Comparison of ENCODE assay signal across 21 mouse cellular contexts in the genomic region with DNA sequence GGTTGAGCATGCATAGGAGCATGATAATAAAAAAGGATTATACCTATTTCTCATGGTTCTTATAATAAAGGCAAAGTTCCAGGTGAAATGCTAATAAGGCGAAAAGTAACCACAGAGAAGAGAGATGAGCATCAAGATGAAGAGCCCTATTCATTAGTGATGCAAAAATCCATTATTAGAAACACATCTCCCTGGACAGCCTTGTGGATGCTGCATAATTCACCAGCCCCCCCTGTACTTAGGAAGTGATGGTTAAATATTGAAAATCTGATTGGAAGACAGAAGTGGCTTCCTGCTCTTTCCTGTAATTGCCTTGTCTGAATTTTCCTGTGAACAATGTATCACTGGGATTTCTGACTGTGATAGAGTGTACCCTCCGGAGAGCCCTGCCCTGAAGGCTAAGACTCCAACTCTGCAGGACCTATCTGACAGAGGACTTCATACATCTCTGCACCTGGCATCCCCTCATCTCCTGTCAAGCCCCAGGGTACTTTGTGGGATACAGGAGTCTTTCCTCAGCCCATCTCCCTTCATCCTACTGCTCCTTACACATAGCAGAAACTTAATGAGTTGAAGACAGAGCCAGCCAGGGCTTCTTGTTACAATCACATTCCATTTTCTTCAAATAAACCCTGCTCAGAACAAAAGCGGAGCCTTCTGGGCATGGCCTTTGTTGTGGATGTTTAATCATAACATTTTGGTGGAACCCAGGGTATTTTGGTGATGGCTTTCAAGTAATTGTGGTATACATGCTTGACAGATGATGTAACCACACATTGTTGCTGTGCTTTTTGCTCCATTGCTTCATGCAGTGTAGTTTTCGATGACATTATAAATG.
DNase-seq lines count a peak whose midpoint lies in the region; ATAC-seq and TF ChIP-seq lines count a peak whose summit lies in the region.
"Had no signal": no experiment of that assay in that cellular context is flagged by ENCODE, and none has a peak within 500 bp of the region (broad histone marks: within the 10 kb centered on the region; RNA-seq: fewer than 3 reads in every experiment).

No protein-coding gene starts in this region.

- TF ChIP-seq CTCF in brain, embryonic 14.5 days (IDR thresholded peaks at IDR 0.05; ENCODE audit: borderline replicate concordance, extremely low read depth, insufficient read depth, insufficient read length) = no peak

- no peak overlapping the region for H3K27ac ChIP-seq in neural tube, embryonic 12.5 days
- H3K27ac ChIP-seq in neural tube, embryonic 15.5 days (replicated peaks) = no peak overlapping the region
- no peak overlapping the region for H3K27ac ChIP-seq in hindbrain, embryonic 16.5 days (ENCODE audit: low read depth, low read length)
- H3K27ac ChIP-seq: embryonic facial prominence, embryonic 13.5 days; forebrain, embryonic 15.5 days; limb, embryonic 12.5 days; midbrain, embryonic 12.5 days had no signal

- H3K4me3 ChIP-seq in neural tube, embryonic 12.5 days = no peak overlapping the region
- no peak overlapping the region for H3K4me3 ChIP-seq in neural tube, embryonic 15.5 days (replicated peaks)
- no peak overlapping the region for H3K4me3 ChIP-seq in hindbrain, embryonic 16.5 days (ENCODE audit: low read length)
- H3K4me3 ChIP-seq: embryonic facial prominence, embryonic 13.5 days; forebrain, embryonic 15.5 days; limb, embryonic 12.5 days; midbrain, embryonic 12.5 days had no signal

- H3K4me1 ChIP-seq in neural tube, embryonic 12.5 days = no peaks in the 10 kb centered on the region
- H3K4me1 ChIP-seq in neural tube, embryonic 15.5 days = no peaks in the 10 kb centered on the region
- no peaks in the 10 kb centered on the region for H3K4me1 ChIP-seq in hindbrain, embryonic 16.5 days (ENCODE audit: control insufficient read depth, insufficient read depth, low read depth, low read length)
- H3K4me1 ChIP-seq: forebrain, embryonic 15.5 days; limb, embryonic 12.5 days; midbrain, embryonic 12.5 days had no signal

- H3K9me3 ChIP-seq in neural tube, embryonic 12.5 days = no peaks in the 10 kb centered on the region
- H3K9me3 ChIP-seq in neural tube, embryonic 15.5 days (replicated peaks) = no peaks in the 10 kb centered on the region
- no peaks in the 10 kb centered on the region for H3K9me3 ChIP-seq in hindbrain, embryonic 16.5 days (ENCODE audit: control insufficient read depth, low read length)
- H3K9me3 ChIP-seq: embryonic facial prominence, embryonic 13.5 days; forebrain, embryonic 15.5 days; limb, embryonic 12.5 days; midbrain, embryonic 12.5 days had no signal

- peak; percentile 34 for DNase-seq in brain, embryonic 14.5 days (ENCODE audit: low read depth)
- peak; percentile 48 for DNase-seq in retina, embryonic 14.5 days (ENCODE audit: low spot score)
- DNase-seq in spleen, adult 18-20 months = no peak
- DNase-seq in ovary, postnatal 36 days (ENCODE audit: low spot score) = no peak
- DNase-seq: adrenal gland, postnatal 36 days; cerebellum, adult 11 months; cerebellum, postnatal 10 days; kidney, postnatal 25 days; liver, postnatal 0 days had no signal

- WGBS in neural tube, embryonic 12.5 days = 83% methylated on average over 4 of the region's 4 CpGs
- 87% methylated on average over 4 of the region's 4 CpGs for WGBS in neural tube, embryonic 15.5 days
- WGBS in hindbrain, embryonic 16.5 days = 81% methylated on average over 4 of the region's 4 CpGs

- H3K27me3 ChIP-seq in neural tube, embryonic 12.5 days (replicated peaks) = no peaks in the 10 kb centered on the region
- H3K27me3 ChIP-seq in neural tube, embryonic 15.5 days (replicated peaks) = no peaks in the 10 kb centered on the region
- no peaks in the 10 kb centered on the region for H3K27me3 ChIP-seq in hindbrain, embryonic 16.5 days (replicated peaks; ENCODE audit: control insufficient read depth, insufficient read depth, low read length)
- H3K27me3 ChIP-seq: embryonic facial prominence, embryonic 13.5 days; forebrain, embryonic 15.5 days; limb, embryonic 12.5 days; midbrain, embryonic 12.5 days had no signal

- no peaks in the 10 kb centered on the region for H3K36me3 ChIP-seq in neural tube, embryonic 12.5 days
- H3K36me3 ChIP-seq in neural tube, embryonic 15.5 days = no peaks in the 10 kb centered on the region
- H3K36me3 ChIP-seq in hindbrain, embryonic 16.5 days (ENCODE audit: control insufficient read depth, insufficient read depth, low read length) = no peaks in the 10 kb centered on the region
- H3K36me3 ChIP-seq: embryonic facial prominence, embryonic 13.5 days; forebrain, embryonic 15.5 days; limb, embryonic 12.5 days; midbrain, embryonic 12.5 days had no signal

- no peak overlapping the region for H3K4me2 ChIP-seq in neural tube, embryonic 12.5 days (replicated peaks)
- no peak overlapping the region for H3K4me2 ChIP-seq in neural tube, embryonic 15.5 days
- H3K4me2 ChIP-seq in hindbrain, embryonic 16.5 days (ENCODE audit: low read length) = no peak overlapping the region
- H3K4me2 ChIP-seq: embryonic facial prominence, embryonic 13.5 days; forebrain, embryonic 15.5 days; heart, embryonic 11.5 days; limb, embryonic 12.5 days; liver, embryonic 11.5 days; midbrain, embryonic 12.5 days had no signal

- 0 out of 2 replicates have a peak, but pooled peaks have one; percentile 41 for ATAC-seq in neural tube, embryonic 12.5 days (ENCODE audit: low FRiP score, low read depth)
- ATAC-seq in neural tube, embryonic 15.5 days (ENCODE audit: low FRiP score) = no peak
- ATAC-seq in hindbrain, embryonic 16.5 days = peak; percentile 70; the same call in 1 of the 2 replicates
- ATAC-seq in erythroblast, adult 5-6 weeks (replicated peaks; ENCODE audit: low FRiP score, poor library complexity, severe bottlenecking) = no peak
- ATAC-seq: forebrain, embryonic 15.5 days; intestine, embryonic 16.5 days; liver, postnatal 0 days; lung, postnatal 0 days had no signal

- TF ChIP-seq POLR2A in brain, embryonic 14.5 days (IDR thresholded peaks at IDR 0.05; ENCODE audit: borderline replicate concordance, extremely low read depth, insufficient read depth, insufficient read length, poor library complexity, severe bottlenecking) = no peak

- no peak overlapping the region for H3K9ac ChIP-seq in neural tube, embryonic 12.5 days
- H3K9ac ChIP-seq in neural tube, embryonic 15.5 days (replicated peaks) = no peak overlapping the region
- no peak overlapping the region for H3K9ac ChIP-seq in hindbrain, embryonic 16.5 days (ENCODE audit: low read depth, low read length)
- H3K9ac ChIP-seq: embryonic facial prominence, embryonic 13.5 days; forebrain, embryonic 15.5 days; limb, embryonic 12.5 days; liver, postnatal 0 days; midbrain, embryonic 12.5 days had no signal

Comparison
In these comparisons a context has a peak if more than half of its experiments do, and no peak if none do; other contexts are left out.
1. ATAC-seq: peak in neural tube, embryonic 12.5 days (single experiment) and hindbrain, embryonic 16.5 days (single experiment); none in neural tube, embryonic 15.5 days (single experiment) and erythroblast, adult 5-6 weeks (single experiment).
2. DNase-seq: peak in brain, embryonic 14.5 days (single experiment) and retina, embryonic 14.5 days (single experiment); none in spleen, adult 18-20 months (0 of 2) and ovary, postnatal 36 days (single experiment).